Mouse (Mus musculus): ENCODE results near the gene Reps1. TPM values are rescaled to one million over a fixed set of nuclear protein-coding genes. Genes with fewer than 3 reads are reported as not detected.

Gene Reps1
- total RNA-seq, 2 experiments from 2014 or later, result 39.8 to 78.2 TPM

DNA sequence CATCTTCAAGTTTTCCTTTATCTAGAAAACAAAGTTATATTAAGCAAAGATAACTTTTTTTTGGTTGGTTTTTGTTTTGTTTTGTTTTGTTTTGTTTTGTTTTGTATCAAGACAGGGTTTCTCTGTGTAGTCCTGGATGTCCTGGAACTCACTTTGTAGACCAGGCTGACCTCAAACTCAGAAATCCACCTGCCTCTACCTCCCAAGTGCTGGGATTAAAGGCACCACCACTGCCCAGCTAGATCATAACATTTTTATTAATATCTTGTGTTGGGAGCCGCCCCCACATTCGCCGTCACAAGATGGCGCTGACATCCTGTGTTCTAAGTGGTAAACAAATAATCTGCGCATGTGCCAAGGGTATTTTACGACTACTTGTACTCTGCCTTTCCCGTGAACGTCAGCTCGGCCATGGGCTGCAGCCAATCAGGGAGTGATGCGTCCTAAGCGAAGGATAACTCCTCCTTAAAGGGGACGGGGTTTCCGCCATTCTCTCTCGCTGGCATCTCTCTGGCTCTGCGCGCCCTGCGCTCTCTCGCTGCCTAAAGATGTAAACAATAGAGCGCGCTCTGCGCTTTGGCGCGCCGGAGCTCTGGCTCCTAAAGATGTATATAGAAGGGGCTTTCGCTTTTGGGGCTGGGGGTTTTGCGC is 83.3 kb downstream of the Reps1 start:
- ATAC-seq (ENCODE audit: poor library complexity, severe bottlenecking), result peak; percentile 51; the same call in 1 of the 2 replicates

DNA sequence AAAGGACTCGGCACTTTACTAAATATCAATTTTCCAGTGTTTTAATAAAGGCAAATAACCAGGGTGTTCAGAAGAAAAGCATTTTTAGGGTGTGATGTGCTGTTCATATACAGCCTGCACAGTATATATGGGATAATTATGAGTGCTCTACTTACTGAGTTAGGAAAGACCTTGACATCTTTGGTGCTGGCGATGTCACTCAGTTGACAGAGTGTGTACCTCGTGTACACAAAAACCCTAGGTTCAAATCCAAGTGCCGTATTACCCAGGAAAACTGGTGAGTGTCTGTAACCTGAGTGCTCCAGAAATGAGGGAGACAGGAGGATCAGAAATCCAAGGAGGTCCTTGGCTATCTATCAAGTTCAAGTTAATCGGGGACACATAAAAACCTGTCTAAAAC is 84.0 kb downstream of the Reps1 start:
- ATAC-seq (ENCODE audit: poor library complexity, severe bottlenecking), result no peak

DNA sequence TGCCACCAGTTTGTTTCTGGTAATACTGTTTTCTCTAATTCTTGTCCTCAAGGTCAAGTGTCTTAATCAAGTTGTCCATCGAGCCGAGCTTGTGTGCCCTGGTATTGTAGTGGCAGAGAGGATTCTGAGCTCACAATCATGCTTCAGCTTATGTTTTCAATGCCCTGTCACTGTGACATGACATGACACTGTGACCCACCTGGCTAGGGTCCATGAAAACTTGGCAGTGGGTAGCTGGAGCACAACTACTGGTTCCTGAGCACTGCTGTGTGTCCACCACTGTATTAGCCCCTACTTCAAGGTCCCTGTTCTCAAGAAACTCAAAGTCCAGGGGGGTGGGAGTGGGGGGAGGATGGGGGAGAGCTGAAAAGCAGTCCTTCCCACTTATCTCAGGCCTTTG is 85.7 kb downstream of the Reps1 start:
- ATAC-seq (ENCODE audit: poor library complexity, severe bottlenecking), result no peak

GRCm38 (mm10) chr10:18142231-18142630 is 86.6 kb downstream of the Reps1 start:
- ATAC-seq (ENCODE audit: poor library complexity, severe bottlenecking), result peak; percentile 14; the same call in 1 of the 2 replicates

- no peak for ATAC-seq (ENCODE audit: poor library complexity, severe bottlenecking)
These were observed 91.6 kb downstream of the Reps1 start for GRCm38 (mm10) chr10:18147224-18147623.

GRCm38 (mm10) chr10:18162435-18162971 is 106.8 kb downstream of the Reps1 start:
- no peak for ATAC-seq (ENCODE audit: poor library complexity, severe bottlenecking)

Other genes with a start within 250 kb of the Reps1 start
- gene Heca, start 107.8 kb upstream of the Reps1 start, total RNA-seq (2015), result 25.5 and 30.7 TPM in 2 replicates
- 46.4 and 63.9 TPM in 2 replicates for gene Heca, start 107.8 kb upstream of the Reps1 start, total RNA-seq (2017)
- gene Abracl, start 32.6 kb upstream of the Reps1 start, total RNA-seq (2015), result 291 and 343 TPM in 2 replicates
- 336 and 397 TPM in 2 replicates for gene Abracl, start 32.6 kb upstream of the Reps1 start, total RNA-seq (2017)
- not detected in 2 replicates for gene Ect2l, start 155.0 kb downstream of the Reps1 start, total RNA-seq (2015)
- gene Ect2l, start 155.0 kb downstream of the Reps1 start, total RNA-seq (2017), result not detected in 2 replicates
- 9.7 and 12.4 TPM in 2 replicates for gene Ccdc28a, start 179.1 kb downstream of the Reps1 start, total RNA-seq (2015)
- 5.9 and 6.9 TPM in 2 replicates for gene Ccdc28a, start 179.1 kb downstream of the Reps1 start, total RNA-seq (2017)

Measured in megakaryocyte, adult 5-6 weeks (primary cell).